Mouse (Mus musculus): Measurements from ENCODE around the gene Furin. TPM values are rescaled to one million over a fixed set of nuclear protein-coding genes. Genes with fewer than 3 reads are reported as not detected.

Furin gene
- polyA plus RNA-seq (2015; fragmentation: Nextera tagmentation; extraction: Ambion mirVana): 6.8 and 7.7 TPM in 2 replicates

DNA sequence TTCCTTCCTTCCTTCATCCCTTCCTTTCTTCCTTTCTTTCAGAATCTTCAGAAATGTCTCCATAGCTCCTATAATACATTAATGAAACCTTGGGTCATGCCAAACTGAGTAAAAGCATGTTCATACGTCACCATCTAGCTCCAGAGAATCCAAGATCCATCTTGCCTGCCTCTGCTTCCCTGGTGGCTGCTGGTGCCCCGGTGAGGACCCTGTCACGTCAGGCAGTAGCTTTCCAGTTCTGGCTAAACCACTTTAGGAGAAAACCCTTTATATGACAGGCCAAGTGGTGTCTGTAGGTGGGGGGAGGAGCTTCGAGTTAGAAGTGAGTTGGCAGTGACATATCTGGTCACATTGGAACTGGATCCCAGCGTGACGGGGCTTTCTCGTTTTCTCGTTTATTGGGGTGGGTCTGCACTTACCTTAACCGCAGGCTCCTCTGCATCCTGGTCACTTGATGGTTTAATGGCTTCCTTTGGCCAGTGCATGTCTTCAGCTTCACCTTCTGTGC, at the start of gene Furin:
Gene Furin (minus strand): TSS at position 249 of the 508 bp plus-strand sequence.

DNA sequence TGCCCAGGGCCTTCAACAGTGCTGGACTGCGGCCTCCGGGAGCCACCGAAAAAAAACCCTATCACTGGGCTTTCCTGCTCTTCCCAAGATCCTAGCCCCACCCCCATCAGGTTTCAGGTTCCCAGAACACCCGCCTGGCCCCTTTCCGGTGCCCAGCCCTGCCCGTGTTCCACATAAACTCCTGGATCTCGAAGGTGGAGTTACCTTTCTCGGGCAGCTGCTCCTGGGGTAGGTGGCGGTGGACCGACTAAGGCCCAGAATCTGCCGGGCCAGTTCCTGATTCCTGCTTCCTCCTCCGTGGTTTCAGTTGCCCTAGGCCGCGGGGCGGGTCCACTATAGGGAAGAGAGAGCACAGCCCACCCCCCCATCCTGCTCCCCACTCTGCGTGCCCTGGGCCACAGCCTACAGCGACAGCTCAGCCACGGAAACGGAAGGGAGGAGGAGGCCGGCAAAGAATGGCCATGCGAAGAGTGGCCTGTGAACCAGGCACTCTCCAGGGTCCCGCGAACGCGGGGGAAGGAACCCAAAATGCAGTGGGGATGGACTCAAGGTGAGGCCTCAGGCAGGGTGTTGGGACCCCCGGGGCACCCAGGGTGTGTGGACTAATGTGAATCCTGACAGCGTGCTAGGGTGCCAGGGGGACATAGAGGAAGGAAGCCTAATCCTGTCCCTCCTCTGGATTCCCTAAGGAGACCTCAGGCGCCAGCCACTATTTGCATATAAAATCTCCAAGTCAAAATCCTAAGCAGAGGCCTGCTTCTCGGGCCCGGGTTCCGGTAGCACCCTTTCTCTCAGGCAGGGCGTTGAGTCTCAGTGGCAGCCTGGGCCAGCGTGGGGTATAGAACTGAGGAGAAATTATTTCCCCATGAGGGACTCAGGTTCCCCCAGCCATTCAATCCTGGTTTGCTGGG, 17.3 kb downstream of the Furin start, which contains the start of gene Fes:
Gene Fes (minus strand): TSS at position 314 of the 911 bp plus-strand sequence.

DNA sequence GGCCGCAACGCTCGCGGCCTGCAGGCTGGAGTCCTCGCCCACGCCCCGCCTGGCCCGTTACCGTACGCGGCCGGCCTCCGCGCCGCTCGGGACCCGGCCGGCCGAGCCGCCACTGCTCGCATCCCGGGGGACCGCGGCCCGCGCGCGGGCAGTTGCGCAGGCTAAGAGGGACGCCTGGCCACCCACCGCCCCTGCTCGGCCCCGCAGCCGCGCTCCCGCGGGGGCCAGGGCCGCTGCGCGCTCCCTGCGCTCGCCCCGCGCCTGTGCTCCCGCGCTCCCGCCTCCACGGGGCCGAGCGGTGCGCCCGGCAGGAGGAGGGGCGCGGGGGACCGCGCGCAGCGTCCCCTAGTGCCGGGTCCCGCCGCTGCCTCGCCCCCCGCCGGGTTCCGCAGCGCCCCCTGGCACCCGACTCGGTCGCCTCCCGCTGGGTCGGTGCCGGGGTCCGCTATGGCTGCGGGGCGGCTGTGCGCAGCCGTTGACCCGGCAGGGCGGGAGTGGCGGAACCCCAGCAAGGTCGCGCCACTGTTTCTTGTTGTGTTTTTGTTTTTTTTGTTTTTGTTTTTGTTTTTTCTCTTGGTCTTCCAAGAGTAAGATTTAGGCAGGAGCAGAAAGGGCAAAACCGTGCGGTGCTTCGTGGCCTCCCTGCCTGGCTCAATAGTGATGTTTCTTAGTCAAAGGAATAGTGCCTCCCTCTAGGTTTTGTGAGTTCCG, 34.0 kb downstream of the Furin start, which contains the start of gene Man2a2:
Gene Man2a2 (minus strand): TSS at position 335 of the 711 bp plus-strand sequence.

DNA sequence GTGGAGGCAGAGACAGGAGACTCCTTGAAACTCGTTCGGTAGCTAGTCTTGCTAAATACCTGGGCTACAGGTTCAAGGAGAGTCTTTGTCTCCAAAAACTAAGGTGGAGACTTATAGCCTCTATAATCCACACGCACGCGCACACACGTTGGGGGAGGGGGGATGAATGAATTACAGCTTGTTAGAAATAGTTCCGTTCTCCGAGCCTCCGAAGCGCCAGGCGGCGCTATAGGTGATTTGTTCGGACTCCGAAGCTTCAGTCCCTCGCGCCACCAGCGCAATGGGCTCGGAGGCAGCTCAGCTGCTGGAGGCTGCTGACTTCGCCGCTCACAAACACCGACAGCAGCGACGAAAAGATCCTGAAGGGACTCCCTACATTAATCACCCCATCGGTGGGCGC, 62.4 kb downstream of the Furin start, which contains the start of gene Hddc3:
Gene Hddc3 (plus strand): TSS at position 247 of the 400 bp plus-strand sequence.

DNA sequence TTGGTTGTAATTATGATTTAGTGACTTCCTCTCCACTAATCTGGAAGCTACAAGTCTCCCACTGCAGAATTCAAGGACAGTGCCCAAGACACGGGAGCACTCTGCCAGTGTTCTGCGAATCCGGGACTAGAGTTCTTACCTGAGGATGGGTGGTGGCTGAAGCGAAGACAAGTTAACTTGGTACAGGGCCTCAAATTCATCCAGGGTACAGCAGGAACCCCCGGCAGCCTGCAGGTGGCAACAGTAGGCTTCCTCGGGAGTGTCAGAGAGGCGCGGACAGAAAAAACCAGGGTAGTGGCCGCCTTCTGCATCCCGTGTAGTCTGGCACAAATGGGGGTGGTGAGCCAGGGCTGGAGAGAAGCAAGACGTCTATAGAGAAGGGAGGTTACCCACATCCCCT, 64.4 kb downstream of the Furin start, which contains the start of gene Unc45a:
Gene Unc45a (minus strand): TSS at position 213 of the 400 bp plus-strand sequence.

Other genes starting within 250 kb of the Furin start
- 27.4 and 30.5 TPM in 2 replicates for gene Sema4b, start 218.6 kb downstream of the Furin start, polyA plus RNA-seq (2015; fragmentation: Nextera tagmentation; extraction: Ambion mirVana)
- gene Cib1, start 172.6 kb downstream of the Furin start, polyA plus RNA-seq (2015; fragmentation: Nextera tagmentation; extraction: Ambion mirVana): 52.4 and 60.6 TPM in 2 replicates
- 3.7 and 3.8 TPM in 2 replicates for gene Gdpgp1, start 172.6 kb downstream of the Furin start, polyA plus RNA-seq (2015; fragmentation: Nextera tagmentation; extraction: Ambion mirVana)
- 3.4 and 4.0 TPM in 2 replicates for gene Ttll13, start 159.1 kb downstream of the Furin start, polyA plus RNA-seq (2015; fragmentation: Nextera tagmentation; extraction: Ambion mirVana)
- 68.1 and 72.3 TPM in 2 replicates for gene Ngrn, start 144.2 kb downstream of the Furin start, polyA plus RNA-seq (2015; fragmentation: Nextera tagmentation; extraction: Ambion mirVana)
- 13.5 and 17.8 TPM in 2 replicates for gene Vps33b, start 135.8 kb downstream of the Furin start, polyA plus RNA-seq (2015; fragmentation: Nextera tagmentation; extraction: Ambion mirVana)
- gene Prc1, start 111.0 kb downstream of the Furin start, polyA plus RNA-seq (2015; fragmentation: Nextera tagmentation; extraction: Ambion mirVana): 21.9 and 23.5 TPM in 2 replicates
- 8.0 and 12.1 TPM in 2 replicates for gene Rccd1, start 81.0 kb downstream of the Furin start, polyA plus RNA-seq (2015; fragmentation: Nextera tagmentation; extraction: Ambion mirVana)
- 41.4 and 45.2 TPM in 2 replicates for gene Unc45a, start 64.4 kb downstream of the Furin start, polyA plus RNA-seq (2015; fragmentation: Nextera tagmentation; extraction: Ambion mirVana)
- 18.0 and 18.5 TPM in 2 replicates for gene Hddc3, start 62.3 kb downstream of the Furin start, polyA plus RNA-seq (2015; fragmentation: Nextera tagmentation; extraction: Ambion mirVana)
- gene Man2a2, start 34.1 kb downstream of the Furin start, polyA plus RNA-seq (2015; fragmentation: Nextera tagmentation; extraction: Ambion mirVana): 17.2 and 21.7 TPM in 2 replicates
- 2.5 and 5.3 TPM in 2 replicates for gene Fes, start 17.5 kb downstream of the Furin start, polyA plus RNA-seq (2015; fragmentation: Nextera tagmentation; extraction: Ambion mirVana)
- 4.2 and 4.9 TPM in 2 replicates for gene Blm, start 129.7 kb upstream of the Furin start, polyA plus RNA-seq (2015; fragmentation: Nextera tagmentation; extraction: Ambion mirVana)

Measured in neural tube, postnatal 0 days (tissue).